In the genomic region with DNA sequence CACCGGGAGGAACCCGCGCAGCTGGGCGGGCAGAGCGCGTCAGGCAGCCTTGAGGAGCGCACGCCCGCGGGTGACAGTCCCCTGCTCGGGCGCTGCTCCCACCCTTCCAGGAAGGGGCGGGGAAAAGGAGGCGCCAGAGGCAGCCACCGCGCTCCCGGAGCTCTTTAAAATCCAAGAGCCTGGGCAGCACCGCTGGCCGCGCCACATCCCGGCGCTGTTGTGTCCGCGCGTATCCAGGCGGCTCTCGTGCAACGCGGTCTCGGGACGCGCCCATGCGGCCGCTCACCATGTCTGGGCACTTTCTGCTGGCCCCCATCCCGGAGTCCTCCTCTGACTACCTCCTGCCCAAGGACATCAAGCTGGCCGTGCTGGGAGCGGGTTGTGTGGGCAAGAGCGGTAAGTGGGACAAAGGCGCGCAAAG, we compare ENCODE assay signal across 8 mouse cellular contexts. TPM values are rescaled to one million over a fixed set of nuclear protein-coding genes. Genes with fewer than 3 reads are reported as not detected.
DNase-seq lines count a peak whose midpoint lies in the region; ATAC-seq lines count a peak whose summit lies in the region.

A gene (plus strand): TSS at position 127 of the 421 bp plus-strand sequence.

- H3K27me3 ChIP-seq in hindbrain, embryonic 11.5 days (ENCODE audit: control insufficient read depth, insufficient read depth, low read length), result no peaks in the 10 kb centered on the region
- no peaks in the 10 kb centered on the region for H3K27me3 ChIP-seq in lung, embryonic 16.5 days (ENCODE audit: control insufficient read depth, insufficient read depth, low read depth, low read length)

- peak within 1 kb of the TSS; percentile 75 for H3K4me3 ChIP-seq in hindbrain, embryonic 11.5 days (ENCODE audit: low read depth, low read length)
- peak within 1 kb of the TSS; percentile 77 for H3K4me3 ChIP-seq in lung, embryonic 16.5 days (ENCODE audit: low read length)

- no peaks in the 10 kb centered on the region for H3K9me3 ChIP-seq in hindbrain, embryonic 11.5 days (ENCODE audit: control insufficient read depth, low read length)
- H3K9me3 ChIP-seq in lung, embryonic 16.5 days (ENCODE audit: control insufficient read depth, low read length), result no peaks in the 10 kb centered on the region

- peak within 1 kb of the TSS; percentile 68 for H3K27ac ChIP-seq in hindbrain, embryonic 11.5 days (ENCODE audit: low read depth, low read length)
- H3K27ac ChIP-seq in lung, embryonic 16.5 days (ENCODE audit: low read length), result peak within 1 kb of the TSS; percentile 74

- peak; percentile 70 to 73 for DNase-seq in cerebellum, postnatal 36 days
- peak; percentile 61 to 71 for DNase-seq in frontal cortex, postnatal 14 days (ENCODE audit: low spot score in 2 of 2)
- peak; percentile 87 for DNase-seq in hindbrain, embryonic 11.5 days (ENCODE audit: low spot score)
- DNase-seq in layer of hippocampus, postnatal 10 days (ENCODE audit: low spot score in 2 of 2), result peak; percentile 74 to 83
- peak; percentile 68 for DNase-seq in ovary, postnatal 14 days (ENCODE audit: low spot score)
- peak; percentile 83 for DNase-seq in urinary bladder, postnatal 14 days (ENCODE audit: low spot score)

- peak; percentile 79 for ATAC-seq in activated CD4-positive, CD25-positive, alpha-beta regulatory T cell, adult 4 months
- peak; percentile 92 for ATAC-seq in hindbrain, embryonic 11.5 days (ENCODE audit: low FRiP score)
- ATAC-seq in lung, embryonic 16.5 days (ENCODE audit: low read depth), result peak; percentile 94

- H3K36me3 ChIP-seq in hindbrain, embryonic 11.5 days (ENCODE audit: control insufficient read depth, insufficient read depth, low read length), result no peaks in the 10 kb centered on the region
- H3K36me3 ChIP-seq in lung, embryonic 16.5 days (ENCODE audit: control insufficient read depth, insufficient read depth, low read length), result no peaks in the 10 kb centered on the region

- under 1% methylated on average over 40 of the region's 40 CpGs for WGBS in hindbrain, embryonic 11.5 days
- under 1% methylated on average over 39 of the region's 40 CpGs for WGBS in lung, embryonic 16.5 days

- peak within 1 kb of the TSS; percentile 83 for H3K9ac ChIP-seq in hindbrain, embryonic 11.5 days (ENCODE audit: low read depth, low read length)
- H3K9ac ChIP-seq in lung, embryonic 16.5 days (ENCODE audit: low read length), result peak within 1 kb of the TSS; percentile 81

- H3K4me1 ChIP-seq in hindbrain, embryonic 11.5 days (replicated peaks; ENCODE audit: control insufficient read depth, insufficient read depth, low read length), result no peaks in the 10 kb centered on the region
- peaks cover 22% of the 10 kb centered on the region for H3K4me1 ChIP-seq in lung, embryonic 16.5 days (replicated peaks; ENCODE audit: control insufficient read depth, insufficient read depth, low read length)

- peak within 1 kb of the TSS; percentile 85 for H3K4me2 ChIP-seq in hindbrain, embryonic 11.5 days (replicated peaks; ENCODE audit: low read depth, low read length)
- H3K4me2 ChIP-seq in lung, embryonic 16.5 days (ENCODE audit: low read depth, low read length), result peak within 1 kb of the TSS; percentile 97

RNA-seq across cellular contexts. Expression of the gene that starts here (rescaled TPM):
- polyA plus RNA-seq in activated CD4-positive, CD25-positive, alpha-beta regulatory T cell, adult 4 months (2017; shearing (Covaris generic)), result 1 to 10 TPM; 2.1 to 6.0 TPM
- 18.8 and 19.0 TPM in 2 replicates for polyA plus RNA-seq in hindbrain, embryonic 11.5 days (2014; fragmentation: Nextera tagmentation; extraction: Ambion mirVana)
- total RNA-seq in layer of hippocampus, postnatal 10 days (2021), result 10 to 100 TPM; 17.6 to 21.7 TPM
- polyA plus RNA-seq in lung, embryonic 16.5 days (2015; fragmentation: Nextera tagmentation; extraction: Ambion mirVana), result 30.0 and 33.9 TPM in 2 replicates

Comparison
In these comparisons a context has a peak if more than half of its experiments do, and no peak if none do; other contexts are left out.
1. Peak in every context shown above with its lines: DNase-seq, ATAC-seq, H3K4me3 ChIP-seq and H3K27ac ChIP-seq.